Mouse (Mus musculus) megakaryocyte, embryonic 14.5 days (primary cell): ENCODE results near the gene Fbxo44.
"Not testable (repeated sequence)": the region's sequence is repeated elsewhere in the genome, so short reads cannot be mapped to it uniquely, and the experiment has no call there.

Experiments
- FLI1 ChIP-seq: IDR thresholded peaks from 2 replicates; pipeline ENCODE4 v1.6.1; 2012; ENCODE audit warnings: low read length, inconsistent platforms, mixed read lengths
- GATA1 ChIP-seq: IDR thresholded peaks from 3 replicates; pipeline ENCODE4 v1.6.1; 2012; ENCODE audit warnings: mixed read lengths, low read length, inconsistent platforms, borderline replicate concordance

GRCm38 (mm10) chr4:148188767-148189166, 28.5 kb upstream of the Fbxo44 start:
- not testable (repeated sequence) for TF ChIP-seq GATA1, FLI1
